Mouse (Mus musculus): ENCODE results near the gene Ugt1a9. TPM values are rescaled to one million over a fixed set of nuclear protein-coding genes. Genes with fewer than 3 reads are reported as not detected.

Ugt1a9 gene
- polyA plus RNA-seq, 1 experiment from 2014 or later: not detected

GRCm38 (mm10) chr1:88264869-88265240 is 194.3 kb downstream of the Ugt1a9 start:
- Histone ChIP-seq H3K36me3 (ENCODE audit: control insufficient read depth, insufficient read depth, low read length) (peaks cover 90% of the 10 kb centered on the region), H3K27me3 (ENCODE audit: control insufficient read depth, insufficient read depth, low read length) (no peaks in the 10 kb centered on the region), H3K4me2 (ENCODE audit: low read depth, severe bottlenecking) (no peak overlapping the region), H3K9ac (ENCODE audit: low read length) (no peak overlapping the region), H3K27ac (replicated peaks; ENCODE audit: low read depth, low read length) (no peak overlapping the region), H3K4me1 (ENCODE audit: control insufficient read depth, insufficient read depth, low read length) (no peaks in the 10 kb centered on the region), H3K9me3 (ENCODE audit: control insufficient read depth, low read length) (peaks cover 39% of the 10 kb centered on the region), H3K4me3 (ENCODE audit: low read depth, low read length) (no peak overlapping the region)
- no peak for DNase-seq (ENCODE audit: low spot score)
- ATAC-seq (ENCODE audit: insufficient number of reproducible peaks, low FRiP score, low TSS enrichment, low read depth): no peak
- WGBS: 82% methylated on average over 4 of the region's 4 CpGs

GRCm38 (mm10) chr1:88266123-88266522 is 195.5 kb downstream of the Ugt1a9 start:
- peaks cover 32% of the 10 kb centered on the region for H3K9me3 ChIP-seq (ENCODE audit: control insufficient read depth, low read length)
- no peak overlapping the region for H3K27ac ChIP-seq (replicated peaks; ENCODE audit: low read depth, low read length)

GRCm38 (mm10) chr1:88267489-88267888 is 196.9 kb downstream of the Ugt1a9 start:
- ATAC-seq (ENCODE audit: insufficient number of reproducible peaks, low FRiP score, low TSS enrichment, low read depth): no peak
- H3K36me3 ChIP-seq (ENCODE audit: control insufficient read depth, insufficient read depth, low read length): peaks cover 87% of the 10 kb centered on the region

More at GRCm38 (mm10) chr1:88266123-88266522, 195.5 kb downstream of the Ugt1a9 start:
- ATAC-seq (ENCODE audit: insufficient number of reproducible peaks, low FRiP score, low TSS enrichment, low read depth) (no peak), DNase-seq (ENCODE audit: low spot score) (no peak)
- H3K4me3 ChIP-seq (ENCODE audit: low read depth, low read length): no peak overlapping the region
- peaks cover 86% of the 10 kb centered on the region for H3K36me3 ChIP-seq (ENCODE audit: control insufficient read depth, insufficient read depth, low read length)
- no peaks in the 10 kb centered on the region for H3K27me3 ChIP-seq (ENCODE audit: control insufficient read depth, insufficient read depth, low read length)
- H3K9ac ChIP-seq (ENCODE audit: low read length): no peak overlapping the region
- H3K4me2 ChIP-seq (ENCODE audit: low read depth, severe bottlenecking): no peak overlapping the region
- H3K4me1 ChIP-seq (ENCODE audit: control insufficient read depth, insufficient read depth, low read length): no peaks in the 10 kb centered on the region
- WGBS: 89% methylated on average over 13 of the region's 13 CpGs

DNA sequence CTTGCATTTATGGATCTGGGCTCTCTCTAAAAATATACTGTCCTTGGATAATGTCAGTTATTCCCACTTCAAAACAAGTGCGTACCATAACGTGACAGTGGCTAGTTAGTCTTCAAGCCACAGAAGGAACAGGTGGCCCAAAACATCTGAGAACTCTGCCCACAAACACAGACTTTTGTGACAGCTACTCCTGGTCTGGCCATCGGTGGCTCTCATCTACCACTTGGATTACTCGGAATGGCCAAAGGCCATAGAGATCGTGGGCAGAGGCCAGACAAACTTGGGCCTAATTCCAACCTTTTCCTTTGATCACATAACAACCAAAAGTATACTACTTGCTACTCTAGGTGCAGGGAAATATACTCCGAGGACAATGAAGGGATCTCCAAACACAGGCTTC is 197.5 kb downstream of the Ugt1a9 start:
- Histone ChIP-seq H3K27me3 (ENCODE audit: control insufficient read depth, insufficient read depth, low read length) (no peaks in the 10 kb centered on the region), H3K9ac (ENCODE audit: low read length) (no peak overlapping the region), H3K9me3 (ENCODE audit: control insufficient read depth, low read length) (peaks cover 20% of the 10 kb centered on the region), H3K36me3 (ENCODE audit: control insufficient read depth, insufficient read depth, low read length) (peaks cover 86% of the 10 kb centered on the region), H3K27ac (replicated peaks; ENCODE audit: low read depth, low read length) (no peak overlapping the region), H3K4me3 (ENCODE audit: low read depth, low read length) (no peak overlapping the region), H3K4me1 (ENCODE audit: control insufficient read depth, insufficient read depth, low read length) (no peaks in the 10 kb centered on the region), H3K4me2 (ENCODE audit: low read depth, severe bottlenecking) (no peak overlapping the region)
- no peak for ATAC-seq (ENCODE audit: insufficient number of reproducible peaks, low FRiP score, low TSS enrichment, low read depth)
- DNase-seq (ENCODE audit: low spot score): no peak
- WGBS: 87% methylated on average over 6 of the region's 6 CpGs

More at GRCm38 (mm10) chr1:88267489-88267888, 196.9 kb downstream of the Ugt1a9 start:
- Histone ChIP-seq H3K4me1 (ENCODE audit: control insufficient read depth, insufficient read depth, low read length) (no peaks in the 10 kb centered on the region), H3K9me3 (ENCODE audit: control insufficient read depth, low read length) (peaks cover 25% of the 10 kb centered on the region), H3K9ac (ENCODE audit: low read length) (no peak overlapping the region), H3K27me3 (ENCODE audit: control insufficient read depth, insufficient read depth, low read length) (no peaks in the 10 kb centered on the region), H3K27ac (replicated peaks; ENCODE audit: low read depth, low read length) (no peak overlapping the region), H3K4me2 (ENCODE audit: low read depth, severe bottlenecking) (no peak overlapping the region), H3K4me3 (ENCODE audit: low read depth, low read length) (no peak overlapping the region)
- no peak for DNase-seq (ENCODE audit: low spot score)
- WGBS: 92% methylated on average over 6 of the region's 6 CpGs

Other genes starting within 250 kb of the Ugt1a9 start
- gene Dgkd, start 217.5 kb upstream of the Ugt1a9 start, polyA plus RNA-seq (2014; fragmentation: Nextera tagmentation; extraction: Ambion mirVana): 37.5 and 39.1 TPM in 2 replicates
- 37.9 and 38.5 TPM in 2 replicates for gene Usp40, start 62.2 kb upstream of the Ugt1a9 start, polyA plus RNA-seq (2014; fragmentation: Nextera tagmentation; extraction: Ambion mirVana)
- gene Ugt1a10, start 15.4 kb upstream of the Ugt1a9 start, polyA plus RNA-seq (2014; fragmentation: Nextera tagmentation; extraction: Ambion mirVana): not detected in 2 replicates
- not detected in 2 replicates for gene Ugt1a8, start 17.0 kb downstream of the Ugt1a9 start, polyA plus RNA-seq (2014; fragmentation: Nextera tagmentation; extraction: Ambion mirVana)
- 0.79 and 1.0 TPM in 2 replicates for gene Ugt1a7c, start 24.3 kb downstream of the Ugt1a9 start, polyA plus RNA-seq (2014; fragmentation: Nextera tagmentation; extraction: Ambion mirVana)
- not detected in 2 replicates for gene Ugt1a6b, start 32.5 kb downstream of the Ugt1a9 start, polyA plus RNA-seq (2014; fragmentation: Nextera tagmentation; extraction: Ambion mirVana)
- 0.04 and 0.34 TPM in 2 replicates for gene Ugt1a6a, start 64.0 kb downstream of the Ugt1a9 start, polyA plus RNA-seq (2014; fragmentation: Nextera tagmentation; extraction: Ambion mirVana)
- not detected in 2 replicates for gene Ugt1a5, start 95.2 kb downstream of the Ugt1a9 start, polyA plus RNA-seq (2014; fragmentation: Nextera tagmentation; extraction: Ambion mirVana)
- not detected in 2 replicates for gene Ugt1a2, start 129.8 kb downstream of the Ugt1a9 start, polyA plus RNA-seq (2014; fragmentation: Nextera tagmentation; extraction: Ambion mirVana)
- gene Dnajb3, start 135.0 kb downstream of the Ugt1a9 start, polyA plus RNA-seq (2014; fragmentation: Nextera tagmentation; extraction: Ambion mirVana): 10.7 and 12.8 TPM in 2 replicates
- not detected in 2 replicates for gene Ugt1a1, start 141.2 kb downstream of the Ugt1a9 start, polyA plus RNA-seq (2014; fragmentation: Nextera tagmentation; extraction: Ambion mirVana)
- gene Mroh2a, start 156.2 kb downstream of the Ugt1a9 start, polyA plus RNA-seq (2014; fragmentation: Nextera tagmentation; extraction: Ambion mirVana): 1.6 and 1.9 TPM in 2 replicates
- 174 and 204 TPM in 2 replicates for gene Hjurp, start 206.8 kb downstream of the Ugt1a9 start, polyA plus RNA-seq (2014; fragmentation: Nextera tagmentation; extraction: Ambion mirVana)
- gene Trpm8, start 206.9 kb downstream of the Ugt1a9 start, polyA plus RNA-seq (2014; fragmentation: Nextera tagmentation; extraction: Ambion mirVana): not detected in 2 replicates

All from limb, embryonic 11.5 days (tissue).